Mouse (Mus musculus) MN1 (cell line): ENCODE results near the gene Zfp697.
"Not testable (repeated sequence)": the region's sequence is repeated elsewhere in the genome, so short reads cannot be mapped to it uniquely, and the experiment has no call there.

ENCODE experiments used
- DNase-seq: peaks from one replicate; pipeline ENCODE4 v3.0.0-alpha.2; 2016; ENCODE audit warnings: low spot score

Gene Zfp697

DNA sequence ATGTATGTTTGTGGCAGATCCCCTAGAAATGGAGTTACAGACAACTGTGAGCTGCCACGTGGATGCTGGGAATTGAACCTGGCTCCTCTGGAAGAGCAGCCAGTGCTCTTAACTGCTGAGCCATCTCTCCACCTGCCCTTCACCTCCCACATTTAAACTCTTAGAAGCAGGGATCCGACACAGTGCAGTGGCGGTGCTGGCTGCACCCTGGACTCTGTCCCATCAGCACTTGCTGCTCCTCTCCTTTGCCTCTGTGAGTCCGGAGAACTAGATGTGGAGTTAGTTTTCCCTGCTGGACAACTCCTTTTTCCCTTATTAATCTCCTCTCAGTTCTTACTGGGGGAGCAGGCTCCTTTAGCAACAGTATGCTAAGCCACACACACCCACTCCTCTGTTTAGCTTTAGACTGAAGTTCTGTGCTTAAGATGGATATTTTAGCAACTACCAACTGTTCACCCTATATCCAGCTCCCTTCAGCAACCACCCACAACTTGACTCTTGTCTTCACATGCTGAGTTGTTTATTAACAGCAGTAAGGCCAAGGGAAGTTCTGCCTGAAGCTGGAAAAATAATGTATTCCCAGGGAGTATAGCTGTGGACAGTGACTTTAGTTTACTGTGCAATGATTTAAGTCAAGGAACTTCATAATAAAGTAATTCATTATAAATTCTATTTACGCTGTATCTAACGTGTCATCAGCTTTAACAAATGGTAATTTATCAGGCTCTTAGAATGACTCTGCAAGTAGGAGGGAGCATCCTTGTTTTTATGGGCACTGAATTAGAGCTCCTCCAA, 36.9 kb downstream of the Zfp697 start:
- DNase-seq, result no peak

DNA sequence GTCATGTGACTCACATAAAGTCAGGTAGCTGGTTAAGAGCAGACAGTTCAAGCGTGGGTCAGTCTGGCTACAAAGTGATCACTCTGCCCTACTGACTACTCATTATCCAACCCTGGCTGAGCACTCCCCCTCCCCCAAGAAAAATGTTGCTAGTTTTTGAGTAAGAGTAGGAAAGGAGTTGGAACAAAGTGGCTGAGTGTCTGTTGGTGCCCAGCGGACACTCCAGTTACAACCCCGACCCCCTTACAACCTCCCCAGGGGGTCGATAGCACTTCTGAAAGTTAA, 37.5 kb downstream of the Zfp697 start:
- no peak for DNase-seq

DNA sequence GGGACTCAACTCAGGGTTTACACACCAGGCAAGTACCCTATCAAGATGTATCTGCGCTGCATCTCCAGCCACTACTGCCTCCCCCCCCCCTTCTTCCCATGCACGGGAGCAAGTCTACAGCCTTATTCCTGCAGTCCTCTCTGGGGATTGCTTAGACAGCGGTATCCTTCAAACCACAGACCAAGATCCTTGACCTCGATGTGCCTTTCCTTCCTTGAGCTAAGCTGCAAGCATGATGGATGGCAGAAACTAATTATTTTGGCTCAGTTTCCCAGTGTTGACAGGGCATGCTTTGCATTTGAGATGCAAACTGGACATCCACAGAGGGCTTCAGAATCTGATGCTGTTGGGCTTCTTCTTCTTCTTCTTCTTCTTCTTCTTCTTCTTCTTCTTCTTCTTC, 40.7 kb downstream of the Zfp697 start:
- DNase-seq, result no peak

DNA sequence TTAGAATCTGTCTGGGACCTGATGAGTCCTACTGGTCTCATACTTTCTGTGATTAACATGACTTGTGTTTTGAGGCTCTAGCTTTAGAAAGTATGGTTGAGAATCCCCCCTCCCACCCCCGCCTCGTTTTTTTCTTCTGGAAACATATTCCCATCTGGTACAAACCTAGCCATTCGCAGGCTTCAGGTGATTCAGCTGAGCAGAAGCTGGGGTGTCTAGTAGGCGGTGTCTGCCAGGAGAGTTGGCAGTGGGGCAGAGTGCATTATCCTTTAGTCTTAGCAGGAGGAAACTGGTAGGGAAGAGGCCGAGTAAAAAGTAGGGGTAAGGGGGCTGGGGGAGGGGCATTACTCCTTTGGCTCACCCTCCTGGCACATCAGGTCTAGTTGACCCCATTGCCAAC, 44.5 kb downstream of the Zfp697 start:
- no peak for DNase-seq

DNA sequence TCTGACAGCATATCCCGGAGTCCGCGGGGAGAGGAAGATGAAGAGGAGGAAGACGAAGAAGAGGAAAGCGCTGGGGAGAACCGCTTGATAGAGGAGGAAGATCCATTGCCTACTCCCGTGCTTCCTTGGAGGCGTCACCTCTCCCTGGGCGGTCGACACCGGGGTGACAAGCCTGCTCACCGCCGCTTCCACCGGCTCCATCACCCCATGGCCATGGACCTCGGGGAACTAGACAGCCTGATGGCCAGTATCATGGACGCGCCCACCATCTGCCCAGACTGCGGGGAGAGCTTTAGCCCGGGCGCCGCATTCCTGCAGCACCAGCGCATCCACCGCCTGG, 45.0 kb downstream of the Zfp697 start:
- no peak for DNase-seq

DNA sequence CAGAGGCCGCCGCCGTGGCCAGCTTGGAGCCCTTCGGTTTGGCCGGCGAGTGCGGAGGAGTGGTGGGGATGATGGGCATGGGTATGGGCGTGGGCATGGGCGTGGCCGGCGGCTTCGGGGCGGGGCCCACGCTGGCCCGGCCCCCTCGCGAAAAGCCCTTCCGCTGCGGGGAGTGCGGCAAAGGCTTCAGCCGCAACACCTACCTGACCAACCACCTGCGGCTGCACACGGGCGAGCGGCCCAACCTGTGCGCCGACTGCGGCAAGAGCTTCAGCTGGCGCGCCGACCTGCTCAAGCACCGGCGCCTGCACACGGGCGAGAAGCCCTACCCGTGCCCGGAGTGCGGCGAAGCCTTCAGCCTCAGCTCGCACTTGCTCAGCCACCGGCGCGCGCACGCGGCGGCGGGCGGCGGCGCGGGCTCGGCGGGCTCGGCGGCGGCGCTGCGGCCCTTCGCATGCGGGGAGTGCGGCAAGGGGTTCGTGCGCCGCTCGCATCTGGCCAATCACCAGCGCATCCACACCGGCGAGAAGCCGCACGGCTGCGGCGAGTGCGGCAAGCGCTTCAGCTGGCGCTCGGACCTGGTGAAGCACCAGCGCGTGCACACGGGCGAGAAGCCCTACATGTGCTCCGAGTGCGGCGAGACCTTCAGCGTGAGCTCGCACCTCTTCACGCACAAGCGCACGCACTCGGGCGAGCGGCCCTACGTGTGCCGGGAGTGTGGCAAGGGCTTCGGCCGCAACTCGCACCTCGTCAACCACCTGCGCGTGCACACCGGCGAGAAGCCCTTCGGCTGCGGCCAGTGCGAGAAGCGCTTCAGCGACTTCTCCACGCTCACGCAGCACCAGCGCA, 45.6 kb downstream of the Zfp697 start:
- DNase-seq, result no peak

DNA sequence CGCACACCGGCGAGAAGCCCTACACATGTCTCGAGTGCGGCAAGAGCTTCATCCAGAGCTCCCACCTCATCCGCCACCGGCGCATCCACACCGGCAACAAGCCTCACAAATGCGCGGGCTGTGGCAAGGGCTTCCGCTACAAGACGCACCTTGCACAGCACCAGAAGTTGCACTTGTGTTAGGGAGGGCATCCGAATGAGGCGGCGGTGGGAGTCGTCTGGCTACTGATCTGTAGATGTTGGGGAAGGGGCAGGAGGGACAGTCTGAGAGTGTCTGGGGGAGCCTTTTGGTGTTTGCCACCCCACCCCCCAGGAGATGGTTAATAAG, 46.2 kb downstream of the Zfp697 start:
- DNase-seq, result no peak

DNA sequence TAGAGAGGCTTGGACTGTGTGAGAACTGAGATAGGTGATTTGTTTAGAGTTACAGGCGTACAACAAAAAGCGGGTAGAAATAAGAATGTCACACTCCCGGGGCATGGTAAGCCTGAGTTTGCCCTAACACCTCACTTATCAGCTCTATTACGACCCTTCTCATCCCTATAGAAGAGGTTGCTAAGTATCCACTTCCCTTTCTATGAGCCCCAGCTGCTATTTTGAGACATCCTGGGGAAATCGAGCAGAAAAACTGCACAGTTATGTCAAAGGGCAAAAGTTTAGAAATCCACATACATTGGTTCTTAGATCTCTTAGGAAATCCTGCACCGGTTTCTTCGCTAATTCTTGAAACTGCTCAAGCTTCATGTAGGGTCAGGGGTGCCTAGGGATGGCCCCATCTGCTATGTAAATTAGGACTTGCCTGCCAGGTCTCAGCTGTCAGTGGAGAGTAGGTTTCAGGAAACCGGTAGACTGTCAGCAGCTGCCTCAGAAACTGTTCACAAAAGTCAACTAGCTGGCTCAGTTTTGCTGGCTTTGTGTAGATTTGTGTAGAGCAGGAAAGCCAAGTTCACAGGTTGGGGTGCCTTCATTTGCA, 46.8 kb downstream of the Zfp697 start:
- DNase-seq, result no peak

DNA sequence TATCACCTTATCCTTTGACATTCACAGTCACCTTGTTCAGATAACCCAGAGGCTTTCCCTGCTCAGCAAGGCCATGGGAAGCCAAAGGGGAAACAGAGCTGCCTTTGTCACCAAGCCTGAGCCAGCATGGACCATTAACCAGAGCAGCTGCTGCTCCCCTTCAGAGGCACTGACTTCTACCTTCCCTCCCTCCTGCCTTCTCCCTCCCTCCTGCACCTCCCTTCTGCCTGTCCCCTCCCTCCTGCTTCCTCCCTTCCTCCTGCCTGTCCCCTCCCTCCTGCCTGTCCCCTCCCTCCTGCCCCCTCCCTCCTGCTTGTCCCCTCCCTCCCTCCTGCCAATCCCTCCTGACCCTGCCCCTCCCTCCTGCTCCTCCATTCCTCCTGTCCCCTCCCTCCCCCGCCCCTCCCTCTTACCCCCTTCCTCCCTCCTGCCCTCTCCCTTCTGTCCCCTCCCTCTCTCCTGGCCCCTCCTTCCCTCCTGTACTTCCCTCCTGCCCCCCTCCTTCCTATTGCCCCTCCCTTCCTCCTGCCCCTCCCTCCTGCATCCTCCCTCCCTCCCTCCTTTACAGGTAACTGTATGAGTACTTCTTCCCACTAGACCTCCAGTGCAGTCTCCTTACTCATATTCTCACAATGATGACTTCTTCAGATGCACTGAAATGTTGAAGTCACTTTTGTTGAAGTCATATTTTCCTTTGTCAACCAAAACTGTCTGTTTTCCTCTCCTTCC, 52.0 kb downstream of the Zfp697 start:
- no peak for DNase-seq

DNA sequence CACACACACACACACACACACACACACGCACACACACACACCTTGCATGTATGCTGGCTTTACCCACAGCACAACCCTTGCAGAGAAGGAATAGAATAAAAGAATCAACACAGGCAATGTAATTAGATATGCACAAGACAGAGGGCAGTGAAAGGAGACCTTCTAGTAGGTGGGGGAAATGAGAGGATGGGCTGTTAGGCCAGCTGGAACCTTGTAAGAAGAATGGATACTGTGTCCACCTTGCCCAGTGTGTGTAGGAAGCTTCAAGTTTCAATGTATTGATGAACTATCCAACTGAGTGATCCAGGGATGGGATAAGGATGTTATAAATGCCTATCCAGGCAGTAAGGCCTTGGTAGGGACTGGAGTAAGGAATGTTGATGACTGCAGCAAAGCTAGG, 52.8 kb downstream of the Zfp697 start:
- DNase-seq, result no peak

DNA sequence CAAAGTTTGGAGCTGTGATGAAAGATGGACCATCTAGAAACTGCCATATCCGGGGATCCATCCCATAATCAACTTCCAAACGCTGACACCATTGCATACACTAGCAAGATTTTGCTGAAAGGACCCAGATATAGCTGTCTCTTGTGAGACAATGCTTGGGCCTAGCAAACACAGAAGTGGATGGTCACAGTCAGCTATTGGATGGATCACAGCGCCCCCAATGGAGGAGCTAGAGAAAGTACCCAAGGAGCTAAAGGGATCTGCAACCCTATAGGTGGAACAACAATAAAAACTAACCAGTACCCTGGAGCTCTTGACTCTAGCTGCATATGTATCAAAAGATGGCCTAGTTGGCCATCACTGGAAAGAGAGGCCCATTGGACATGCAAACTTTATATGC, 60.0 kb downstream of the Zfp697 start:
- not testable (repeated sequence) for DNase-seq

DNA sequence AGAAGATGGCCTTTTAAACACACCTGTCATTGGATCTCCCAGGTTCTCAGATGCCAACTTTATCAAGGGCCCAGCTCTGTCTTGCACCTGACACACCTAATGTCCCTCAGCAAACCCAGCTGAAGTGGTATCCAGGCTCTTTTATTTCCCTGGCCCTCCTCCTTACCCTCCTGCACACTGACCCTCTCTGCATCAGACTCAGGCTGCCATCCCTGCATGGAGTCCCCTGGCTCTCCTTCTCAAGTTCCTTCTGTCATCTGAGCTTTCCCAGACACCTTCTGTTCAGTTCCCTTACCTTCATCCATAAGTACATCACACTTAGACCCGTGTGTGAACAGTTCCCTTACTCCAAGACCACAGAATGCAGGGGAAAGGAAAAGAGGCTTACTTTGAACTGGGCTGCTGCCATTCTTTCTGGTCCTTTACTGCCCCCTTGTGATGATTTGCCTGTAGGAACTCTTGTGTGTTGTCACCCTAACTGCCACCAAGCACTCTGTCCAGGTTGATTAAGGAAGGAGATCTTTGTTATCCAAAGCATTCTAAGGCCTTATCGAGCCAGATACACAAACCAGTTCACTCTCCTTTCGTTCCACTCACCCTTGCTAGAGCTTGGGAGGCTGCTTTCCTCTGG, 61.0 kb downstream of the Zfp697 start:
- not testable (repeated sequence) for DNase-seq

DNA sequence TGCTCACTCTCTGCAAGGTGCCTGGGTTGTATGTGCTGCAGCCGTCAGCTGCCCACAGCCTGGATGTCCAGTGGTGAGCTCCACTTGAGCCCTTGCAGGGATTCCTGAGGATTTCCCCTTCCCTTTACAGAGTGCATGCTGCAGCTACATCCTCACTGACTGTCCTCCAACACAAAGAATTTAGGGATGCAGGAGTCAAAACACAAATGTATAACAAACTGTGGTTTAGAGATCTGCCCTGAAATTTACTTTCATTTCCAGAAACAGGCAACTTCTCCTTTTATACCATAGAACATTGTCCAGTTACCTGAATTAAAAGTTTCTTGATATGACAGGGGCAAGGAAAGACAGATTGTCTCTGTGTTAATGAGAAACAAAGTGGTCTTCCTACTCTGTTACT, 61.7 kb downstream of the Zfp697 start:
- not testable (repeated sequence) for DNase-seq

DNA sequence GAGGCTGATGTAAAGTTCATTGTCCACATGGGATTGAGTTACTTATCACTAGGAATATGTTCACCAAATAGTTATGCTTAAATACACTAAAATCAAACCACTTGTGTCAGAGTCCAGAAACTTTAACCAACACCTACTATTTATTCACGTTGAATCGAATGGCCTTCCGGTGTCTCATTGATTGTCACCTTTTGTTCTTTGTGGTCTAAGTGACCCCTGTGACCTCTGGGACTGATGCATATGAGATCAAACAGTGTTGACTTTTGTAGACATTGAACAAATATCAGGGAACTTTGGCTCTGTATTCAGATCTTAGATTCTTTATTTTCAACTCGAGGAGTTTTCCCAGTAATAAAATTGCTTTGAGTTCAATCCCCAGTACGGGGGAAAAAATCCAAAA, 71.5 kb downstream of the Zfp697 start:
- DNase-seq, result not testable (repeated sequence)

DNA sequence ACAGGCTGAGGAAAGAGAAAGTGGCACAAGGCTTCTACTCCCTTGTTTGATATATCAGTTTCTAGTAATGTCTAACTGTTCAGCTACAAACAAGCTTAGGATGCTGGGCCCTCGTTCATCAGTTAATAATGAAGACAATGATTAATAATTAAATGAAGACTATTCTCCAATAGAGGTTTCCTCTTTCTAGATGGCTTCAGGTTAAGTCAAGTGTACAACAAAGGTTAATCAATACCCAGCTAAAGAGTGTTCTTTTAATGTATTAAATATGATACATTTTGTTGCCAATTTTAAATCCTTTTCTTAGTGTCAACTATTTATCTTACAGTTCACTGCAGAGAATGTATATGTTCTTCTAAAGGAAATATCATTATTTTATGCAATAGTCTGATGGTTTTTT, 74.8 kb downstream of the Zfp697 start, which contains the start of gene Gm4450:
Gene Gm4450 (minus strand): TSS at position 101 of the 400 bp plus-strand sequence.
- DNase-seq, result not testable (repeated sequence)

DNA sequence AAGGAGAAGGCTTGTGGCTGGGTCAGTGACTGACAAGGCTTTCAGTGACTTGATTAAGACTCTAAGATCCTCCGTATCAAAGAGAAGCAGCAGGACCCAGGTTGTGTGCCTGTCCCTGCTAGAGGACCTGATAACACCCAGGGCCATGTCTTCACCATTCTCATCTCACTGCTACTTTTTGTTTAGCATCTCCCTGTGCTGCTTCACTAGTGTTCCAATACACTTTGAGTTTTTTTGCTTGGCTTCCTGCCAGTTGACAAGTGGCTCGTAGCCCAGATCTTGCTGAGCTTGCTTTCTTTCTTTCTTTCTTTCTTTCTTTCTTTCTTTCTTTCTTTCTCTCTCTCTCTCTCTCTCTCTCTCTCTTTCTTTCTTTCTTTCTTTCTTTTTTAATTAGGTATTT, 87.1 kb downstream of the Zfp697 start:
- DNase-seq, result not testable (repeated sequence)

DNA sequence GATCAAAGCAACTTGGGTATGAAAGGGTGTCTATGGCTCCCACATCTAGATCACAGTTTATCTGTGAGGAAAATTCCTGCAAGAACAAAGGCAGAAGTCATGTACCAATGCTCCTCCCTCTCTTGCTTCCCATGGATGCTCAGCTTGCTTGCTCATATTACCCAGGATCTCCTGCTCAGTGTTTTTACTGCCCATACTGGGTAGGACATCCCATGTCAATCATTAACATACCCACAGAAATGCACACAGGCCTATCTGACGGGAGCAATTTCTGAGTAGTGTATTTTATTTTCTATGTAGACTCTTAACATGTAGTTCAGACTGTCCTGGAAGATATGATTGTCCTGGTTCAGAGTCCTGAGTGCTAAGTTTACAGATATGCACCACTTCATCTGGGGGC, 88.8 kb downstream of the Zfp697 start:
- not testable (repeated sequence) for DNase-seq

DNA sequence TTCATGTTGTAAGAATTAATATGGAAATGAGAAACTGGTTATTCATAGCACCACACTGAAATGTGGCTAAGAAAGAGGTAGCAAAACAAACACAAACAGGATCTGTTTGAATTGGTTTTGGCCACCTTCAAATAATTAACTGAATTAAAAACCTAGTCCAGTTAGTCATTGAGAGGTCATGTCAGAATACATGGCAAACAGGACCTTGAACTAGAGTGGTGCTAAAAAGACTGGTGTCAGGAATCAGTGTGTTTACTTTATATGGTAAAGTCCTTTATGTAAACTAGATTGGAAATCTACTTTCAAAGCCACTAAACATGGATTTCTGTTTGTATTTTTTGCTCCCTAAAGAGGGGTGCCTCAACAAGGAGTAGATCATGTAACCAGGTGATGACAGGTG, 89.2 kb downstream of the Zfp697 start:
- DNase-seq, result not testable (repeated sequence)

DNA sequence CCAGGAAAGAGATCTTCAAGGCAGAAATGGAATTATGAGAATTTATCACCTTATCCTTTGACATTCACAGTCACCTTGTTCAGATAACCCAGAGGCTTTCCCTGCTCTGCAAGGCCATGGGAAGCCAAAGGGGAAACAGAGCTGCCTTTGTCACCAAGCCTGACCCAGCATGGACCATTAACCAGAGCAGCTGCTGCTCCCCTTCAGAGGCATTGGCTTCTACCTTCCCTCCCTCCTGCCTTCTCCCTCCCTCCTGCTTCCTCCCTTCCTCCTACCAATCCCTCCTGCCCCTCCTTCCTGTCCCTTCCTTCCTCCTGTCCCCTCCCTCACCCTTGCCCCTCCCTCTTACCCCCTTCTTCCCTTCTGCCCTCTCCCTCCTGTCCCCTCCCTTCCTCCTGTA, 111.9 kb downstream of the Zfp697 start:
- DNase-seq, result not testable (repeated sequence)

DNA sequence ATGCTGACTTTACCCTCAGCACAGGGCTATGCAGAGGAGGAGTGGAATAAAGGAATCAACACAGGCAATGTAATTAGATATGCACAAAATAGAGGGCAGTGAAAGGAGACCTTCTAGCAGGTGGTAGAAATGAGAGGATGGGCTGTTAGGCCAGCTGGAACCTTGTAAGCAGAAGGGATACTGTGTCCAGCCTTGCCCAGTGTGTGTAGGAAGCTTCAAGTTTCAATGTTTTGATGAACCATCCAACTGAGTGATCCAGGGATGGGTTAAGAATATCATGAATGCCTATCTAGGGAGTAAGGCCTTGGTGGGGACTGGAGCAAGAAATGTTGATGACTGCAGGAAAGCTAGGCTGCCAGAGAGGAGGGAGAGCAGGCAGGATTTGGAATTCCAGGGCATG, 112.8 kb downstream of the Zfp697 start:
- DNase-seq, result not testable (repeated sequence)

DNA sequence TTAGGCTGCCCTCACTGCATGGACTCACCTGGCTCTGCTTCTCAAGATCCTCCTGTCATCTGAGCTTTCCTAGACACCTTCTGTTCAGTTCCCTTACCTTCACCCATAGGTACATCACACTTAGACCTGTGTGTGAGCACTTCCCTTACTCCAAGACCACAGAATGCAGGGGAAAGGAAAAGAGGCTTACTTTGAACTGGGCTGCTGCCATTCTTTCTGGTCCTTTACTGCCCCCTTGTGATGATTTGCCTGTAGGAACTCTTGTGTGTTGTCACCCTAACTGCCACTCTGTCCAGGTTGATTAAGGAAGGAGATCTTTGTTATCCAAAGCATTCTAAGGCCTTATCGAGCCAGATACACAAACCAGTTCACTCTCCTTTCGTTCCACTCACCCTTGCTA, 114.5 kb downstream of the Zfp697 start:
- DNase-seq, result not testable (repeated sequence)

DNA sequence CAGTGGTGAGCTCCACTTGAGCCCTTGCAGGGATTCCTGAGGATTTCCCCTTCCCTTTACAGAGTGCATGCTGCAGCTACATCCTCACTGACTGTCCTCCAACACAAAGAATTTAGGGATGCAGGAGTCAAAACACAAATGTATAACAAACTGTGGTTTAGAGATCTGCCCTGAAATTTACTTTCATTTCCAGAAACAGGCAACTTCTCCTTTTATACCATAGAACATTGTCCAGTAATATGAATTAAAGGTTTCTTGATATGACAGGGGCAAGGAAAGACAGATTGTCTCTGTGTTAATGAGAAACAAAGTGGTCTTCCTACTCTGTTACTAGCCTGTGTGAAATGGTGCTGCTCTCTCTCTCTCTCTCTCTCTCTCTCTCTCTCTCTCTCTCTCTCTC, 115.1 kb downstream of the Zfp697 start:
- not testable (repeated sequence) for DNase-seq
